Mouse (Mus musculus): ENCODE data around the gene Baiap2. TPM values are rescaled to one million over a fixed set of nuclear protein-coding genes. Genes with fewer than 3 reads are reported as not detected.

Gene Baiap2
- polyA plus RNA-seq, 1 experiment: 41.5 TPM

GRCm38 (mm10) chr11:119956590-119956989 is 14.0 kb downstream of the Baiap2 start:
- Histone ChIP-seq H3K27me3 (ENCODE audit: control insufficient read depth, insufficient read depth, insufficient read length) (no peaks in the 10 kb centered on the region), H3K4me3 (ENCODE audit: insufficient read depth, poor library complexity, severe bottlenecking) (no peak overlapping the region), H3ac (ENCODE audit: control insufficient read depth, insufficient read length, low read depth) (no peak overlapping the region), H3K79me2 (ENCODE audit: control insufficient read depth, insufficient read depth) (peaks cover 98% of the 10 kb centered on the region), H3K79me3 (ENCODE audit: low read depth) (peaks cover 79% of the 10 kb centered on the region), H3K36me3 (ENCODE audit: control insufficient read depth, insufficient read depth) (peaks cover 50% of the 10 kb centered on the region)
- TF ChIP-seq MYOG (IDR thresholded peaks at IDR 0.05; ENCODE audit: control insufficient read depth, extremely low read depth, insufficient read length): no peak
- TF ChIP-seq CEBPB (IDR thresholded peaks at IDR 0.05; ENCODE audit: low read depth): no peak
- TF ChIP-seq MYOD1 (IDR thresholded peaks at IDR 0.05; ENCODE audit: control insufficient read depth, insufficient read length, low read depth): no peak
- TF ChIP-seq MAX (IDR thresholded peaks at IDR 0.05): no peak
- TF ChIP-seq USF1 (IDR thresholded peaks at IDR 0.05; ENCODE audit: low read depth): no peak
- no peak for TF ChIP-seq FOSL1 (IDR thresholded peaks at IDR 0.05; ENCODE audit: insufficient read depth, low read length, poor library complexity, severe bottlenecking)
- TF ChIP-seq CTCF (IDR thresholded peaks at IDR 0.05; ENCODE audit: control insufficient read depth, insufficient read depth, insufficient read length): no peak

GRCm38 (mm10) chr11:119958856-119959255 is 16.3 kb downstream of the Baiap2 start:
- H3K36me3 ChIP-seq (ENCODE audit: control insufficient read depth, insufficient read depth): peaks cover 70% of the 10 kb centered on the region
- H3K79me3 ChIP-seq (ENCODE audit: low read depth): peaks cover 57% of the 10 kb centered on the region
- TF ChIP-seq MAX (IDR thresholded peaks at IDR 0.05) (no peak), FOSL1 (IDR thresholded peaks at IDR 0.05; ENCODE audit: insufficient read depth, low read length, poor library complexity, severe bottlenecking) (no peak), CEBPB (IDR thresholded peaks at IDR 0.05; ENCODE audit: low read depth) (no peak), CTCF (IDR thresholded peaks at IDR 0.05; ENCODE audit: control insufficient read depth, insufficient read depth, insufficient read length) (no peak), MYOD1 (IDR thresholded peaks at IDR 0.05; ENCODE audit: control insufficient read depth, insufficient read length, low read depth) (no peak), USF1 (IDR thresholded peaks at IDR 0.05; ENCODE audit: low read depth) (no peak)
- H3K79me2 ChIP-seq (ENCODE audit: control insufficient read depth, insufficient read depth): peaks cover 95% of the 10 kb centered on the region
- no peak overlapping the region for H3ac ChIP-seq (ENCODE audit: control insufficient read depth, insufficient read length, low read depth)
- H3K4me3 ChIP-seq (ENCODE audit: insufficient read depth, poor library complexity, severe bottlenecking): no peak overlapping the region
- H3K27me3 ChIP-seq (ENCODE audit: control insufficient read depth, insufficient read depth, insufficient read length): no peaks in the 10 kb centered on the region

- Histone ChIP-seq H3ac (ENCODE audit: control insufficient read depth, insufficient read length, low read depth) (no peak overlapping the region), H3K27me3 (ENCODE audit: control insufficient read depth, insufficient read depth, insufficient read length) (no peaks in the 10 kb centered on the region), H3K79me3 (ENCODE audit: low read depth) (peaks cover 49% of the 10 kb centered on the region), H3K4me3 (ENCODE audit: insufficient read depth, poor library complexity, severe bottlenecking) (no peak overlapping the region), H3K79me2 (ENCODE audit: control insufficient read depth, insufficient read depth) (peaks cover 95% of the 10 kb centered on the region), H3K36me3 (ENCODE audit: control insufficient read depth, insufficient read depth) (peaks cover 78% of the 10 kb centered on the region)
- TF ChIP-seq MYOD1 (IDR thresholded peaks at IDR 0.05; ENCODE audit: control insufficient read depth, insufficient read length, low read depth) (no peak), CTCF (IDR thresholded peaks at IDR 0.05; ENCODE audit: control insufficient read depth, insufficient read depth, insufficient read length) (no peak), MAX (IDR thresholded peaks at IDR 0.05) (no peak), FOSL1 (IDR thresholded peaks at IDR 0.05; ENCODE audit: insufficient read depth, low read length, poor library complexity, severe bottlenecking) (no peak), USF1 (IDR thresholded peaks at IDR 0.05; ENCODE audit: low read depth) (no peak), CEBPB (IDR thresholded peaks at IDR 0.05; ENCODE audit: low read depth) (no peak), MYOG (IDR thresholded peaks at IDR 0.05; ENCODE audit: control insufficient read depth, extremely low read depth, insufficient read length) (no peak)
Observed at GRCm38 (mm10) chr11:119959714-119960113, 17.2 kb downstream of the Baiap2 start.

GRCm38 (mm10) chr11:119960671-119961070 is 18.1 kb downstream of the Baiap2 start:
- TF ChIP-seq MAX (IDR thresholded peaks at IDR 0.05): no peak
- TF ChIP-seq USF1 (IDR thresholded peaks at IDR 0.05; ENCODE audit: low read depth): no peak
- TF ChIP-seq MYOD1 (IDR thresholded peaks at IDR 0.05; ENCODE audit: control insufficient read depth, insufficient read length, low read depth): no peak
- TF ChIP-seq CEBPB (IDR thresholded peaks at IDR 0.05; ENCODE audit: low read depth): no peak
- no peak for TF ChIP-seq CTCF (IDR thresholded peaks at IDR 0.05; ENCODE audit: control insufficient read depth, insufficient read depth, insufficient read length)
- no peak for TF ChIP-seq MYOG (IDR thresholded peaks at IDR 0.05; ENCODE audit: control insufficient read depth, extremely low read depth, insufficient read length)
- TF ChIP-seq FOSL1 (IDR thresholded peaks at IDR 0.05; ENCODE audit: insufficient read depth, low read length, poor library complexity, severe bottlenecking): no peak
- H3K79me2 ChIP-seq (ENCODE audit: control insufficient read depth, insufficient read depth): peaks cover 94% of the 10 kb centered on the region
- peaks cover 39% of the 10 kb centered on the region for H3K79me3 ChIP-seq (ENCODE audit: low read depth)
- no peak overlapping the region for H3ac ChIP-seq (ENCODE audit: control insufficient read depth, insufficient read length, low read depth)
- no peaks in the 10 kb centered on the region for H3K27me3 ChIP-seq (ENCODE audit: control insufficient read depth, insufficient read depth, insufficient read length)
- no peak overlapping the region for H3K4me3 ChIP-seq (ENCODE audit: insufficient read depth, poor library complexity, severe bottlenecking)
- peaks cover 87% of the 10 kb centered on the region for H3K36me3 ChIP-seq (ENCODE audit: control insufficient read depth, insufficient read depth)

- Histone ChIP-seq H3K79me3 (ENCODE audit: low read depth) (peaks cover 31% of the 10 kb centered on the region), H3ac (ENCODE audit: control insufficient read depth, insufficient read length, low read depth) (no peak overlapping the region), H3K4me3 (ENCODE audit: insufficient read depth, poor library complexity, severe bottlenecking) (no peak overlapping the region), H3K79me2 (ENCODE audit: control insufficient read depth, insufficient read depth) (peaks cover 94% of the 10 kb centered on the region), H3K36me3 (ENCODE audit: control insufficient read depth, insufficient read depth) (peaks cover 96% of the 10 kb centered on the region), H3K27me3 (ENCODE audit: control insufficient read depth, insufficient read depth, insufficient read length) (no peaks in the 10 kb centered on the region)
- TF ChIP-seq FOSL1 (IDR thresholded peaks at IDR 0.05; ENCODE audit: insufficient read depth, low read length, poor library complexity, severe bottlenecking) (no peak), CEBPB (IDR thresholded peaks at IDR 0.05; ENCODE audit: low read depth) (no peak), USF1 (IDR thresholded peaks at IDR 0.05; ENCODE audit: low read depth) (no peak), CTCF (IDR thresholded peaks at IDR 0.05; ENCODE audit: control insufficient read depth, insufficient read depth, insufficient read length) (no peak), MYOG (IDR thresholded peaks at IDR 0.05; ENCODE audit: control insufficient read depth, extremely low read depth, insufficient read length) (no peak), MAX (IDR thresholded peaks at IDR 0.05) (no peak), MYOD1 (IDR thresholded peaks at IDR 0.05; ENCODE audit: control insufficient read depth, insufficient read length, low read depth) (no peak)
Observed at GRCm38 (mm10) chr11:119961511-119961910, 18.9 kb downstream of the Baiap2 start.

GRCm38 (mm10) chr11:119965053-119965452 is 22.5 kb downstream of the Baiap2 start:
- H3K79me2 ChIP-seq (ENCODE audit: control insufficient read depth, insufficient read depth): peaks cover 86% of the 10 kb centered on the region
- peaks cover 94% of the 10 kb centered on the region for H3K36me3 ChIP-seq (ENCODE audit: control insufficient read depth, insufficient read depth)
- H3K4me3 ChIP-seq (ENCODE audit: insufficient read depth, poor library complexity, severe bottlenecking): no peak overlapping the region
- no peak overlapping the region for H3ac ChIP-seq (ENCODE audit: control insufficient read depth, insufficient read length, low read depth)
- H3K79me3 ChIP-seq (ENCODE audit: low read depth): peaks cover 16% of the 10 kb centered on the region
- TF ChIP-seq USF1 (IDR thresholded peaks at IDR 0.05; ENCODE audit: low read depth) (no peak), CEBPB (IDR thresholded peaks at IDR 0.05; ENCODE audit: low read depth) (no peak), CTCF (IDR thresholded peaks at IDR 0.05; ENCODE audit: control insufficient read depth, insufficient read depth, insufficient read length) (no peak), MYOG (IDR thresholded peaks at IDR 0.05; ENCODE audit: control insufficient read depth, extremely low read depth, insufficient read length) (no peak)
- no peaks in the 10 kb centered on the region for H3K27me3 ChIP-seq (ENCODE audit: control insufficient read depth, insufficient read depth, insufficient read length)
